Comparison of ENCODE assay signal across 9 mouse cellular contexts in the genomic region with DNA sequence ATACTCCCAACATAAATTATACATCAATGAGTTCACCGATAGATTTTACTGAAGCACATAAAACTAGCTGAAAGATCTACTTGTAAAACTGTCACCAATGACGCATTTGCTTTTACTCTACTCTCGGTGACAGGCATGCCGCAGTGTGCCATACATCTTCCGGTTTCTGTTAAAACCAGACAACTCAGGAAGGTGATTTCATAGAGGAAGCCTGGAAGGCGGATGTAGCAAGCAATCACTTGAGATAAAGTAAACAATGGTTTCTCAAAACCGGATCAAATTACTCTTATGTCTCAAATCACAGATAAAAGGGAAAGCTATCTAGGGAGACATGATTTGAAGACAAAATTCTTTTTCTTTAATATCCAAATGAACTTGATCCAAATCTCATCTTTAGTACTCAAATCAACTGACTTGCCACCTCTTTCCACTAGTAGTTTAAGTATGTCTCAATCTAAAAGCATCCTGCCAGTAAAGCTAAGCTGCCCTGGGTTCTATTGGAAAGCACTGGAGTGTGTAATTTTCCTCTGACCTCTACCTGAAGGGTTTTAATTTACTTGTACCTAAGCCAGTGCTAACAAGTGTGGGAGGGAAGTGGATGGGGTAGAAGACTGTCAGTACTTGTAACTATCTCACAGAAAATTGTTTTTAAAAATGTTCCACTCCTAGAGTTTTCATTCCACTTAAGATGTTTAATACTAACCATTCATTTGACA.
DNase-seq lines count a peak whose midpoint lies in the region; ATAC-seq and TF ChIP-seq lines count a peak whose summit lies in the region.
"Had no signal": no experiment of that assay in that cellular context is flagged by ENCODE, and none has a peak within 500 bp of the region (broad histone marks: within the 10 kb centered on the region; RNA-seq: fewer than 3 reads in every experiment).

No protein-coding gene starts in this region.

- H3K4me2 ChIP-seq in intestine, embryonic 15.5 days (replicated peaks) = no peak overlapping the region
- no peak overlapping the region for H3K4me2 ChIP-seq in intestine, postnatal 0 days (replicated peaks; ENCODE audit: low read depth)
- H3K4me2 ChIP-seq: hindbrain, embryonic 14.5 days had no signal

- 20% methylated on average over 7 of the region's 7 CpGs for WGBS in intestine, embryonic 15.5 days
- 17% methylated on average over 7 of the region's 7 CpGs for WGBS in intestine, postnatal 0 days
- WGBS in liver, adult 2 months = 64% methylated on average over 7 of the region's 7 CpGs
- 79% methylated on average over 7 of the region's 7 CpGs for WGBS in midbrain, embryonic 10.5 days

- H3K27ac ChIP-seq in intestine, embryonic 15.5 days = no peak overlapping the region
- no peak overlapping the region for H3K27ac ChIP-seq in intestine, postnatal 0 days (ENCODE audit: low read depth, low read length)
- no peak overlapping the region for H3K27ac ChIP-seq in liver, adult 2 months (replicated peaks; ENCODE audit: insufficient read depth, low read depth, low read length)
- H3K27ac ChIP-seq in midbrain, embryonic 10.5 days (replicated peaks) = no peak overlapping the region
- H3K27ac ChIP-seq: hindbrain, embryonic 14.5 days had no signal

- no peak for TF ChIP-seq POLR2A in liver, adult 2 months (IDR thresholded peaks at IDR 0.05; ENCODE audit: extremely low read depth, insufficient read depth, low read length)

- TF ChIP-seq CTCF in intestine, postnatal 0 days (IDR thresholded peaks at IDR 0.05; ENCODE audit: low read depth) = no peak
- TF ChIP-seq CTCF in liver, adult 2 months (IDR thresholded peaks at IDR 0.05; ENCODE audit: low read depth, low read length) = no peak

- H3K36me3 ChIP-seq in intestine, embryonic 15.5 days = no peaks in the 10 kb centered on the region
- no peaks in the 10 kb centered on the region for H3K36me3 ChIP-seq in intestine, postnatal 0 days (ENCODE audit: control insufficient read depth, insufficient read depth)
- no peaks in the 10 kb centered on the region for H3K36me3 ChIP-seq in liver, adult 2 months (ENCODE audit: control insufficient read depth, insufficient read depth, low read length)
- no peaks in the 10 kb centered on the region for H3K36me3 ChIP-seq in midbrain, embryonic 10.5 days

- H3K4me3 ChIP-seq in intestine, embryonic 15.5 days (replicated peaks) = no peak overlapping the region
- H3K4me3 ChIP-seq in intestine, postnatal 0 days (ENCODE audit: low read depth, low read length) = no peak overlapping the region
- H3K4me3 ChIP-seq in liver, adult 2 months (ENCODE audit: insufficient read depth, low read depth, low read length) = no peak overlapping the region
- H3K4me3 ChIP-seq in midbrain, embryonic 10.5 days = no peak overlapping the region

- no peaks in the 10 kb centered on the region for H3K9me3 ChIP-seq in intestine, embryonic 15.5 days
- H3K9me3 ChIP-seq in intestine, postnatal 0 days (ENCODE audit: control insufficient read depth) = no peaks in the 10 kb centered on the region
- no peaks in the 10 kb centered on the region for H3K9me3 ChIP-seq in midbrain, embryonic 10.5 days (replicated peaks)

- H3K27me3 ChIP-seq in intestine, embryonic 15.5 days (replicated peaks) = no peaks in the 10 kb centered on the region
- H3K27me3 ChIP-seq in intestine, postnatal 0 days (replicated peaks; ENCODE audit: control insufficient read depth, insufficient read depth, low read length) = no peaks in the 10 kb centered on the region
- H3K27me3 ChIP-seq in liver, adult 2 months (ENCODE audit: control insufficient read depth, insufficient read depth, low read length) = no peaks in the 10 kb centered on the region
- no peaks in the 10 kb centered on the region for H3K27me3 ChIP-seq in midbrain, embryonic 10.5 days (ENCODE audit: low read depth, poor library complexity, severe bottlenecking)

- H3K4me1 ChIP-seq in intestine, embryonic 15.5 days (replicated peaks) = 0 out of 2 replicates have a peak, but pooled peaks cover 2% of the 10 kb centered on the region
- H3K4me1 ChIP-seq in intestine, postnatal 0 days (replicated peaks; ENCODE audit: control insufficient read depth, insufficient read depth, low read length) = no peaks in the 10 kb centered on the region
- H3K4me1 ChIP-seq in liver, adult 2 months (ENCODE audit: control insufficient read depth, insufficient read depth, low read length) = no peaks in the 10 kb centered on the region
- no peaks in the 10 kb centered on the region for H3K4me1 ChIP-seq in midbrain, embryonic 10.5 days

- peak; percentile 55 for DNase-seq in embryo, embryonic 10 days (ENCODE audit: low spot score)
- peak; percentile 27 for DNase-seq in liver, adult 2 months (ENCODE audit: extremely low read depth, low read depth, low spot score)
- no peak for DNase-seq in cerebellum, adult 11 months
- no peak for DNase-seq in urinary bladder, adult 2 months (ENCODE audit: low spot score)
- no peak for DNase-seq in midbrain, embryonic 10.5 days (ENCODE audit: low spot score)

- H3K9ac ChIP-seq in intestine, embryonic 15.5 days = no peak overlapping the region
- no peak overlapping the region for H3K9ac ChIP-seq in intestine, postnatal 0 days (ENCODE audit: low read depth, low read length)
- no peak overlapping the region for H3K9ac ChIP-seq in liver, adult 2 months (ENCODE audit: low read depth, low read length)
- H3K9ac ChIP-seq: hindbrain, embryonic 14.5 days had no signal

- peak; percentile 59; the same call in 1 of the 2 replicates for ATAC-seq in intestine, embryonic 15.5 days
- ATAC-seq in intestine, postnatal 0 days = no peak
- peak; percentile 99 for ATAC-seq in neutrophil, adult 5-6 weeks (ENCODE audit: extremely low read depth, insufficient number of reproducible peaks, low FRiP score, poor library complexity, severe bottlenecking)

- H3K79me2 ChIP-seq in liver, adult 2 months (ENCODE audit: control insufficient read depth, insufficient read depth, low read length) = peaks cover 3% of the 10 kb centered on the region; the same call in 1 of the 2 replicates

Comparison
In these comparisons a context has a peak if more than half of its experiments do, and no peak if none do; other contexts are left out.
1. DNase-seq: peak in embryo, embryonic 10 days (single experiment) and liver, adult 2 months (single experiment); none in cerebellum, adult 11 months (single experiment), urinary bladder, adult 2 months (single experiment) and midbrain, embryonic 10.5 days (single experiment).